Mouse (Mus musculus): ENCODE measurements around the gene Mxra8.
A peak's percentile ranks its signal among the peaks of the same experiment; 100 is the strongest.

Gene Mxra8

DNA sequence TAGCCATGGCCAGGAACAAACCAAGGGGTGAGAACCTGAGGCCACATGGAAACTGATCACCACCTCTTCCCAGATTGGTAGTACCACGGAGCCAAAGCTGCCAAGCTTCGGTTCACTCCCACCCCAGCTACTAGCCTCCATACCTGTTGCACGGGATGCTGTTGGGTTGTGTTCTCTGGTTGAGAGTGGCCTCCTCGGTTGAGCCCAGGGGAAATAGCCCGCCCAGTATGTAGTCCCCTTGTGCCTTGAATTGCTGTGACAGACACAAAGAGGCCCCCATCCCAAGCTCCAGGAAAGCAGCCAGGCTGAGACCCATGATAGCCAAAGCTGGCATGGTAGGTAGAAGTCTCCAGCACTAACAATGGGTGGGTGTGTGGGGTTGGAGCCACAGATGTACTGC lies 23.5 kb downstream of the Mxra8 start, which contains the start of gene Tas1r3:
TSS of gene Tas1r3 (minus strand) at position 362 of the 400 bp plus-strand sequence.
- no peak for DNase-seq (ENCODE audit: low spot score)

DNA sequence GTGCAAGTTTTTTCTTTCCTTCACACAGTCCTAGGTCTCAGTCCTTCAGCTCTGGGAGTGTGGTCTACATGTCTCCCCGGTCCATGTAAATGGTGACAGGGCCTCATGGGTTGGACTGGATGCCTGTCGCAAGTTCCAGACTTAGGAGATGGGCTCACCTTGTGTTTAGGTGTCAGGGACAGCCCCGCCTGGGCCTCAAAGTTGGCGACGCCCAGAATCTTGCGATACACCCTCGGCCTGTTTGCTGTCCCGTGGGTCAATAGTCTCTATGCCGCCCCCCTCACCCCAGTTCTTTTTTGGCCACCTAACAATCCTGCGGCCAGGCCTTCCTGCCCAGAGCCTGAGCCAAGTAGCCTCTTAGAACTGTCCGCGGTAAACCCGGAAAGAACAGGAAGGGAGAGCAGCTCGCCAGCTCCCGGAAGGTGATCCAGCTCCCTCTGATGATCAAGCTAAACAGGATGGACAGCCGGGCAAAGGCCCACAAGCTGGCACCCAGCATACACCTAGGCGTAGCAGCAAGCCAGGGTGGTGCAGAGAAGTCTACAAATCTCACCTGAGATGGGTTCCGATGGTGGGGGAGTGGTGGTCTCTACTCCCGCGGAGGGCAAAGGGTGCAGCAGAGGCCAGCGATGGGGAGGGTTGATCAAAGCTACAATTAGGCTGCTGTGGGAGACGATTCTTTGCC lies 29.3 kb downstream of the Mxra8 start:
- DNase-seq (ENCODE audit: low spot score): no peak

DNA sequence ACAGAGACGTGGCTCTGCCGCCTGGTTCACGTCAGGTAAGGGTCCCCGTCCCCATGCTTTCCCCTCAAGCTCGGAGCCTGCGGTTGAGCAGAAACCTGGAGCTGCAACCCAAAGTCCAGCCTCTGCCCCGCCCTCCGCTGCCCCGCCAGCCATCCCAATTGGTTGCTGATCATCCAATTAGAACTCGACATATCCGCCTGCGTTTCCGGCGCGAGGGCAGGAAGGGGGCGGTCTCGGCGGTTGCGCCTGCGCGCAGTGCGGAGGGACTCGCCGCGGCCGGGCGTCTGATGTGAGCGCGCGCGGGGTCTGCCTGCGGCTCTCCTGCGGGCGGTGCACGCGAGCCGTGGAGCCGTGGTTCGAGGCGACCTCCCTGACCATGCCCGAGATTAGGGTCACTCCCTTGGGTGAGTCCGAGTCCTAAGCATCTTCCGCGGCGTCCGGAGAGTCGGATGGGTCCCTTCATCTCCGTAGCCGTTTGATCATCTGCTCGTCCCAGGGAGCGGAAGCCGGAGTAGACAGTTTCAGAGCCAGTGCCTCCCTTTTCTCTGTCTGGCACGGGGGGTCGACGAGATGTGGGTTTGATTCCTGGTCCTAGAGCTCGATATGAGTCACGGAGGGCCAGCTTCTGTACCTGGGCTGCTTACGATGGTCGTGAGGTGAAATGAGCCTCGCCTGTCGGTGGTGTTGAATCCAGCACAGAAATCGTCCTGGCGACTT lies 30.0 kb downstream of the Mxra8 start, which contains the start of the genes Cptp and Ints11:
TSS of gene Cptp (minus strand) at position 124 of the 717 bp plus-strand sequence.
TSS of gene Ints11 (plus strand) at position 230 of the 717 bp plus-strand sequence.
- peak; percentile 96 for DNase-seq (ENCODE audit: low spot score)

DNA sequence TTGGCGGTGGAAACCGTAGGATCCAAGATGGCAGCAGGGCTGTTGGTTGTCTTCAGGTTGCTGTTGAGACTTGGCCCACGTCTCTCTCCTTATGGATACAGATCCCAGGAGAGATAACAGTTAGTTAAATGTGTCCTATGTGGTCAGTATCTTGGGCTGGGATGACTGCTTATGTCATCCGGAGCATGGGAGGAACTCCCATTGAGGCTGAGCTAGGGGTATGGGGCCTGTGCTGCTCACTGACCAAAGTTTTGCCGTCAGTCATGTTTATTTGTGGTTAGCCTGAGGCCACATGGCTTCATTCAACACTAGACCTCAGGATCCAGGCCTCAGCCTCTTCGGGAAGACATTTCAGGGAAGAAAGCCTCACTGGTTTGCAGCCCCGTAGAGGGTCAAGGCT lies 31.9 kb downstream of the Mxra8 start:
- DNase-seq (ENCODE audit: low spot score): no peak

DNA sequence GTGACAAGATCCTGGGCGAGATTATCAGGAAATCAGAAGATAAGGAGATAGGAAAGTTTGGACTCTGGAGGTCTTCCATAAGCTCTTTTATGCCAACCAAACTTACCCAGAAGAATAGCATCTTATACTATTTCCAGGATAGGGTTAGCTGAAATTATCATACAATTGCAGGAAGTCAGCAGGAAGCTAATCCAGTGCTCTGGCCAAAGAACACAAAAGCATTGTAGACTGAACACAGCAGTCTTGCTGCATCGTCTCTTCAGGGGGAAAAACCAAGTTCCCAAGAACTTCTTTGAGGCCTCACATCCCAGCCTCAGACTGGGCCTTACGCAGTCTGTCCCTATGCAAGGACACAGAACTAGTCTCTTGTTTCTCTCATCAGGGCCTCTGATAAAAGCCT lies 44.1 kb downstream of the Mxra8 start:
- DNase-seq (ENCODE audit: low spot score): no peak

DNA sequence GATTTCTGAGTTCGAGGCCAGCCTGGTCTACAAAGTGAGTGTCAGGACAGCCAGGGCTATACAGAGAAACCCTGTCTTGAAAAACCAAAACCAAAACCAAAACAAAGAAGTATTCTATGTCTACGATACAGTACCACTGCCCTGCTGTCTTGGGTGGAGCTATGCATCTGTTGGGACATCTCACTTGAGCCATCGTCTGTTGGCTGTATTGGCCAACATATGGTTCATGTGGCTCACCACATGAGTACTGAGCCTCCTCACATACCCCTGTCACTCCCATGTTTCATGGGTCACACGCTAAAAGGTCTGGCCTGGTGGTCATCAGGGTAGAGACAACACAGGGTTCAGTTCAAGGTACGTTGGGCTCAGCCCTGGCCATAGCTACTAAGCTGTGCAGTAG lies 46.9 kb downstream of the Mxra8 start:
- no peak for DNase-seq (ENCODE audit: low spot score)

DNA sequence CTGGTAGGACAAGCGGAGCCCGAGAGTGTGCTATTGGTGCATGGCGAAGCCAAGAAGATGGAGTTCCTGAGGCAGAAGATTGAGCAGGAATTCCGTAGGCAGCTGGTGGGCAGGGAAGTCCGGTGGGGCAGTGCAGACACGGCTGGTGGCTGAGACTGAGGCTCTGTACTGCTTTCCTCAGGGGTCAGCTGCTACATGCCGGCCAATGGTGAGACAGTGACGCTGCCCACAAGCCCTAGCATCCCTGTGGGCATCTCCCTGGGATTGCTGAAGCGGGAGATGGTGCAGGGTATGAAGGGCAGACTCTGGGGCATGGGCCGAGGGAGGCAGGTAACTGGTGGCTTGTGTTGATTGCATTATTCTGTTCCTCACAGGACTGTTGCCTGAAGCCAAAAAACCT lies 48.2 kb downstream of the Mxra8 start:
- DNase-seq (ENCODE audit: low spot score): no peak

DNA sequence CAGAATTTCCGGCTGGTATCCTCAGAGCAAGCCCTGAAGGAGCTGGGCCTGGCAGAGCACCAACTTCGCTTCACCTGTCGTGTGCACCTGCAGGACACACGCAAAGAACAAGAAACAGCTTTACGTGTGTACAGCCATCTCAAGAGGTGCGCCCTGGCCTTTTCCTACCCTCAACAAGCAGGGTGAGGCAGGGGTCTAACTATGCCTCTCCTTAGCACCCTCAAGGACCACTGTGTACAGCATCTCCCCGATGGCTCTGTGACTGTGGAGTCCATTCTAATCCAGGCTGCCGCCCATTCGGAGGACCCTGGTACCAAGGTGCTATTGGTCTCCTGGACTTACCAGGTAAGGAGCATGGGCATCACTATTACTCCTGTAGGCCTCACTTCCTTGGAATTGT lies 48.7 kb downstream of the Mxra8 start:
- no peak for DNase-seq (ENCODE audit: low spot score)

DNA sequence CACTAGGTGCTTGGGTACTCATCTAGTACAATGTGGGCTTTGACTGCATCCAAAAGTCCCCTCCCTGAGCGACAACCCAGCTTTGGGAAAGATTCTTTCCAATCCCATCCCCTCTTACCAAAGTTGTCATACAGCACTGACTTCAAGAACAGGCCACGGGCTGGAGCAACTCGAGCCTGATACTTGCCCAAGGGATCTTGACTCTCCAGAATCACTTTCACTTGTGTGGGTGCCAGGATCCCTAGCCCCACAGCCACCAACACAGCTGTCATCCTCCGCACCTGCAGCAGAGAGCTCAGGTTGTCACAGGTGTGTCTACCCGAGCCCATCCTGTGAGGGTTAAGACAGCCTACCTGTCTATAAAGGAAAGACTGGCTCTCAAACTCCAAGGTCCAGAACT lies 49.8 kb downstream of the Mxra8 start:
- DNase-seq (ENCODE audit: low spot score): no peak

DNA sequence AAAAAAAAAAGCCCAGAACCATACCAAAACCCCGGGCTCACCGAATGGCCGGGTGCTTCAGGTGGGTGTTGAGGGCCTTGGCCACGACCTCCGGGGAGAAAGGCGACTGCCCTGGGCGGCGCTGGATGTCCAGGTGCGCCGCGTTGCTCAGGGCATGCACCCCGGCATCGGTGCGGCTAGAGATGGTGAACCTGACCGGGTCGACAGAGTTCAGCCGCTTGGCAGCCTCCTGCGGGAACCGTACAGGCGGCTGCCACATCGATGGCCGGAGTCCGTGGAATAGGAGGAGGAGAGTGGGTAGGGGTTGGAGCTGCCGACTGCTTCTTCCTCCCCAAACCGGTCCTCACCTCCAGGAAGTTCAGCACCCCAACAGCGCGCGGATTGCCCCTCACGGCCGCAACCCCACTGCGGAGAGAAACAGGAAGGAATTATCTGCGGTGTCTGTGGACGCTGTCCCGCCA lies 51.6 kb downstream of the Mxra8 start:
- peak; percentile 10 for DNase-seq (ENCODE audit: low spot score)

DNA sequence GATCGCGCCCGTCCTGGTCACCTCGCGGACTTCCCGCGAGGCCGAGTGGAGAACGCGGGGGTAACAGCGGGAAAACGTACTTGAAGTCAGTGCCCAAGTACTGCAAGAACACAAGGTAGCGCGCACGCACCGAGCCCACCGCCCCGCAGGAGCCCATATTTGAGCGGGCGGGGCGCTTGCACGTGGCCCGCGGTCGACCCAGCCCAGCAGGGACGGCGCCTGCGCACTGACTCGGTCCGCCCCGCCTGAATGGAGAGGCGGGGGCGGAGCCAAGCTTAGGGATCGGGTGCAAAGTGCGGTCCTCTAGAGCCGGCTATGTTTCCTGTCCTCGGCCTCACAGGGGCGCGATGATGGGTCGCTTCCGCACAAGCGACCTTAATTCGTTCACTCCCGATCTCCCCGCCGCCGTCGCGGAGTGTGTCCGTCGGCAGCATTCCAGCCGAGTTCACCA lies 52.1 kb downstream of the Mxra8 start, which contains the start of the genes Pusl1 and Acap3:
TSS of gene Pusl1 (minus strand) at position 231 of the 451 bp plus-strand sequence.
TSS of gene Acap3 (plus strand) at position 272 of the 451 bp plus-strand sequence.
- DNase-seq (ENCODE audit: low spot score): peak; percentile 99

DNA sequence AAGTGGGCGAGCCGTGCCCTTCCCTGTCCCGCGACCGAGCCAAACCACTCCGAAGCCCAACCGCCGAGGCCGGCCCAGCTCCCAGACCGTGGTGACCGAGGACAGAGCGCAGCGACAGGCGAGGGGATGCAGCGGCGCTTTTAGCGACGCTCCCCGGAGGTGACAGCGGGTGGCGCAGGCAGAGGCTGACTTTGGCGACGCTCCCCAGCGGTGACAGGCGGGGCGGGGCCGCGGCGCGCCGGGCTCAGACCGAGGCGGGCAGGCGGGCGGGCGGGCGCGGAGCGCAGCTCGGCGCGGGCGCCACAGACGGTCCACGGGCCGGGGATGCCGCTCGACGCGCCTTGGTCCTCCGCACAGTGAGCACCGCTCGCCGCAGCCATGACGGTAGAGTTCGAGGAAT lies 52.5 kb downstream of the Mxra8 start:
- DNase-seq (ENCODE audit: low spot score): peak; percentile 86

DNA sequence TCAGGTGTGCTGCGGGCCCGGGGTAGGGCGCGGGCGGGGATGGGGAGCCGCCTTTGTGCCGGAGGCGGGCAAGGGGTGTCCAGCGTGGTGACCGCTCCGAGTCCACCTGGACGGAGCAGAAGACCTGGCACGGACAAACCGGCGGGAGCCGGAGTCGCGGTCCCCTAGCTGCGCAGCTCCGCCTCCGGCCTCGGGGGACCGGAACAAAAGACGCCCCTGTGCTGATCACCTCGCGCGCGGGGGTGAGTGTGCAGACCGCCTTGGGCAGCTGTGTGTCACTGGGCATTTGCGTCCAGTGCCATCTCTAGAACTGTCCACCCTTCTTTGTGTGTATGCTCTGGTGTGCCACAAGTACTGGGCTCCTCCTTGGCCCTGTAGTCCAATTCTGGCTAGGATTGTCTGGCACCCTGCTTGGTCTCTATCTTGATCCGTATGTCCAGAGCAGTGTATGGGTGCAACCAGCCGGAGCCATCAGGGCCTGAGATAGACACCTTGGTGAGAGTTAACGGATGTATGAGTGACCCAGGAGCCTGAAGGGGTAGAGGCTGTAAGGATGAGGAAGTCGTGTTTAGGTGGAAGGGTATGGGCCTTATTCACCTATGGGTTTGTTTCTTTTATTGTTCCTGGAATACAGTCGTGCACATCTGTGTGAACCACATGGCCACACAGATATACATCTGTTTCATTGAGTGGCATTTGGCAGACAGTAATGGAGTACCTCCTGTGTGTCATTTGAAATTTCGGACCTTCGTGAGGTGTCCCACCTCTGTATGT lies 53.1 kb downstream of the Mxra8 start:
- DNase-seq (ENCODE audit: low spot score): peak; percentile 55

DNA sequence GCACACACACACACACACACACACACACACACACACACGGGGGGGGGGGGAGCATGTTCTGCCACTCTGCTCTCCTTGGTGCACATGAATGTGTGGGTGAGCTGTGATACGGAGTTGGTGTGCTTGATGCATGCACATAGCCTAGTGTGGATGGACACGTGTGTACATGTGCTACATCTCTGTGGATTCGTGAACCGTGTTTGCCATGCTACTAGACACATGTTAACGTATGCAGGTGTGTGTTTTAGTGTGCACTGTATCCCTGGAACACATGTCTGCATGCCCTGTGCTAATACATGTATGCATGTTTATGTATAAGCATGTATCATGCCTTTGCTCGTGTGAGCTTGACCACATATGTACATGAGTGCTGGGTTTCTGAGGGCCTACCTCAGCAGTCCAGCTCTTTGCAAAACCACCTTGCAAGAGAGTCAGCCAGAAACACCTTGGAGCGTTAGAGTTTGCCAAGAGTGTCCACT lies 53.8 kb downstream of the Mxra8 start:
- no peak for DNase-seq (ENCODE audit: low spot score)
